Mouse (Mus musculus) spleen, embryonic (tissue): ENCODE measurements at regions not wholly inside any gene's neighbourhood (a gene's known extent, or its start where the extent isn't known, plus 50 kb on each side); places are given as distances from the start of the nearest gene placed in this dataset.
"Not testable (repeated sequence)": the region's sequence is repeated elsewhere in the genome, so short reads cannot be mapped to it uniquely, and the experiment has no call there.

Experiments
- CTCF ChIA-PET: fragments of 350-600 bp; sonication (Branson Sonifier 250); formaldehyde crosslinking; loops from one replicate; lab custom pipeline; 2022; lab: Charles Lee

DNA sequence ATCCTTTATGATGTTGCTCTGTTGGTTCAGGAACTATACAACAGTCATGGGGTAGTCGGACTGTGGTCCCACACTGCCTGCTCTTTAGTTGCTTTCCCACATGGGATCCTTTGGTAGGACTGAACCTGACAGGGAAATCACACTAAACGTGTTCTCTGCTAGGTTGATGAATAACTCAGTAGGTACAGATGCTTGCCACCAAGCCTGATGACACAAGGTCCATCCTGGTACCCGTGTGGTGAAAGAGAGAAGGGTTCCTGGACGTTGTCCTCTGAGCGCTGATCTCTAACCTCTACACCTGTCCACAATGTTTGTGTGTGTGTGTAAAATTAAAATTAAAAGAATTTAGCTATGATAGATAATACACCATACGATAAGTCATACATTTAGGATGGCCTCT, 119.9 kb downstream of the Phlda1 start:
- CTCF ChIA-PET, result interaction anchor here (0.6 kb wide), 1 partner anchor 10 kb away, joined by 14 read pairs; no protein-coding TSS in a partner anchor

DNA sequence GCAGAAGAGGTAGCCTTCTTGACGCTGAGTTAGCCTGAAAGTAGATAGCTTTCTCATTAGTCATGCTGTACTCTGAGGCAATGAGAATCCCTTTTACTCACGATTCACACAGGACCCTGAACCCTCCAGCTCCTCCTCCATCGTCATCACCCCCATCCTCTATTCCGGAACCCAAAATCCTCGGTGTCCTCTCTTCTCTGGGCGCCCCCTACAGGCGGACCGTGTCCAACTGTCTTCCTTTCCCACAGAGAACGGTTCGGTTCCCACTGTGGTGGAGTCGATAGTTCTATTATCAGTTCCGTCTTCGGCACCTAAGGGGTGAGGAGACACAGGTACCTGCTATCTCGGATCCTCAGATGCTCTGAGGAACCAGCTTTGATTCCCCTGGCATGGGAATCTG, 130.2 kb downstream of the Phlda1 start:
- CTCF ChIA-PET, result no interaction called here

DNA sequence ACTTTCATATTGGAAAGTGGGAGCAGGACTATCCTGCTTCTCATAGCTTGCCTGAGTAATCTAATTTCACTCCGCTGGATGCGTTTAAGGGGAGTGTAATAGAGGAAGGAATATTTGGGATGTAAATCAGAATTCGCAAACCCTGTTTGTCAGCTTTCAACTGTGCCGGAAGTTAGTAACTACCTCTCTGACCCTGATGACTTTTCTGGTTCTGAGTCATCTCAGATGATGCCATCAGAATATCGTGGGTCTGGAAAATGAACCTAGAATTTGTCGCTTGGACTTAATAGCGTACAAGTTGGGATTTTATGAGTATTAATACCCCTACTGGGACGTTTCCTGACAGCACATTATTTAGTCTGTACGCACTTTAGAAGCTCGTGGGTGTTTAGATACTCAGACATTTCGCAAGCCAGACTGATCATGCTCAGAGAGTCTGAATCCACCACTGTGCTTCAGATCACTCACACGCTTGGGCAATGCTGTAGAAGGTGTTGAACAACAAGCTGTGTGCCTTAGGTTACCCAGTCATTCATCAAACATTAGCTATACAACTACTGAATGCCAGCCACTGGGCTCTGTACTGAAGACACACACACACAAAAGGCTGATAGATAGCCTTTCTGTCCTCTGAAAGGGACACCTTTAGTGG, 131.1 kb downstream of the Phlda1 start:
- CTCF ChIA-PET, result no interaction called here

DNA sequence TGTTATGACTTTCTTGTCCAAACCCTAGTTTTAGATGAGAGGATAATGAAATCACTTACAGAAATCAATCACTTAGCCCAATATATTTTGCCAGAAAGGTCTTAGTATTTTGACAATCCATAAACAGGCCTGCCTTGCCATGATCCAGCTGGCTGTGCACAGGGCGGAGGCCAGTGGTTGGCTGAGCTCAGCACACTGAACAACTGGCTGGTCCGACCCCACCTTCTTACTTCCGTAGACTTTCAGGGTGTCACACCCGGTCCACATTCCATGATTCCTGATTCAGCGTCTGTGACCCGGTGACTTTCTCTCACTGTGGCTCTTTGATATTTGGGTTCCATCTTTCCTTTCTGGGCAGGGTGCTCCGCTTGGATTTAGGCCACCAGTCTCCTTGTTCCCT, 133.8 kb downstream of the Phlda1 start:
- CTCF ChIA-PET, result no interaction called here

DNA sequence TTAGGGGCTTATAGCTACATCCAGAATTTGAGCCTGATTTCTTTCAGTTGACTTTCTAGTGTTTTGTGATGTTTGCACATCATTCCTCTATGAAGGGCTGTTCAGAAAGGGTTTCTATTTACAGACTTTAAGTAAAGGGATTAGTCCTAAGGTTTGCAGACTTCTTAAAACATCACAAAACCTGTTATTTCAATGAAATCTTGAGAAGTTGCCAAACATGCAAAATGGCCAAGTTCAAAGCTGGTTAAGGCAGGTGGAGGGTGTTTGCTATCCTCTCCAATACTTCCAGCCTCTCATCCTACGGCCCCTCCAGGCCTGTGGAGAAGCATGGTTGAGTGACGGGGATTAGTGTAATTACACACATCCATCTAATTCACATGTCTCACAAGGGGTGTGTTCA, 136.6 kb downstream of the Phlda1 start:
- CTCF ChIA-PET, result no interaction called here

DNA sequence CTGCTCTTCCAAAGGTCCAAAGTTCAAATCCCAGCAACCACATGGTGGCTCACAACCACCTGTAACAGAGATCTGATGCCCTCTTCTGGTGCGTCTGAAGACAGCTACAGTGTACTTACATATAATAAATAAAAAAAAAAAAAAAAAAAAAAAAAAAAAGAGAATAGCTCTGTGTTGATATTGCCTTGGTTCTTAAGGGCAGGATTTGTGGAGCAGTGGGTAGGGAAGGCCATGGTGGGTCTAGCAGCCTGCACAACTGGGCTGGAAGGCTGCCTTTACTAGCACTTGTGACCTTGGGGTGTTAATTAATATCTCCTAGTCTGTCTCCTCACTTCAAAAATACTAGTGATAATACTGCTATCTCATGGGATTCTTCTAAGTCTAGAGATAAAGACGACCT, 147.7 kb downstream of the Phlda1 start:
- CTCF ChIA-PET, result not testable (repeated sequence)

DNA sequence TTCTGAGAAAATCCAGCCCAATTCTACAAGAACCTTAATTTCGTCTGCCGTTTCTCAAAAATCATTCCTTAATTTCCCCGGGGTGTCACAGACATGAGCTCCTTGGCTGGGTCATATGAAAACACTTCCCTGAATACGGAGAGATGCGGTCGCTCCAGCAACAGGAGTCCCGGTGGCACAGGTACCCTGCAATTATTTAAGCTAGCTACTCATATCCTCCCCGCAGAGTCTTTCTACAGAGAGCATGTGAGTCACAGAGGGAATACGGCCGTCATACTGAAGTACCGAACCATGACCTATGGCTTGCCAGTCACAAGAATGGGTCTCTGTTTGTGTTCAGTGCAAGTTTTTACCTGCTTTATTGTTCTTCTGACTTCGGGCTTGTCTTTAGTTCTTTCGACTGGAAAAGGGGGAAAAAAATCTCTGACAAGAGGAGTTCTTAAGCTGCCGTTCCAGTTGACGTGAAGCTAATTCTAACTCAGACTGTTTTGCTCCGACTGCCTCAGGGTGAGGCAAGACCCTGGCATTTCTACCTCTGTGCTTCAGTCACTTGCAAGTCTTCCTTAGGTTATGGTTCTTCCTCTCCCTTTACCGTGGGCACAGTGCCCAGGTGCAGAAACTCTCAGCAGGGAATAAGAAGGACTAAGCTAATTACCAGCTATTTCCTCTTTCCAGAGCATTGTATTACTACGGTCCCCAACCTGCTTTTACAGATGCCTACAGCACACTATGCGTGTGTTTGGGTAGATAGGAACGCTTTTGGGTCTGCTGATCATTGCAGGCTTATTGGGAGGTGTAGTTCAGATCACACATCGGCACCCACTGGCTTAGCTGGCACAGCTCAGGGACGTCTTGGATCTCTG, 148.5 kb downstream of the Phlda1 start:
- CTCF ChIA-PET, result no interaction called here

DNA sequence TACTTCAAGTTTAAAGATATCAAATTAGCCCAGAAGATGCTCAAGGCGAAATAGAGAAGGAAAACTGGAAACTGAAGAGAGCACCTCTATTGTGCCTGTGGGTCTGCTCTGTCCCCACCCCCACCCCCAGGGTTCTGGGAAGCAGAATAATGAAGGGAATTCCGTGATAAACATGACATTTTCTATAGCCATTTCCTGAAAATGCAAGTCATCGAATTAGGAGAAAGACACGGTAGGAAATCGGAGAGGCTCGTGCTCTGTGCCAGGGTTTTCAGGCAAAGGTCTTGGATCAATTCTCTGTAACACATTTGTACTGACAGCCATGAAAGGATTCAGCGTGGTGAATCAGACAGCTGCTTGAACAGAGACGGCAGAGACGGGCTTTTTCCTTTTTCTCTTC, 152.7 kb downstream of the Phlda1 start:
- CTCF ChIA-PET, result no interaction called here

DNA sequence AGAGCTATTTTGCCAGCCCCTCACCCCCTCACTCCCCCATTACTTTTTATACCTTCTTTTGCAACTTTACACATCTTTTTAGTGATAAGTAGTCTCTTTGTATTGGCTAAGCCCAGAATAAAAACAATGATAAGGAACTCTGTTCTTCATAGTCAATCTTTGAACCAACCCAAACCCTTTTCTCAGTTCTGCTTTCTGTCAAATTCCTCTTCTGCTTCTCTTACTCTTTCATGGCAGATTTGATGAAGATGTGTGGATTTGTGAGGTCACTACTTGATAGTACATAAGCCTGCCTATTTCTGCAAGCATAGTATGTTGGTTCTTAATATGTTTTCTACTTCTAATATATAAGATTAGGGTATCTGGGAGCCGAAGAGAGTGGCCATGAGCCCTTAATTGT, 156.6 kb downstream of the Phlda1 start:
- CTCF ChIA-PET, result no interaction called here

DNA sequence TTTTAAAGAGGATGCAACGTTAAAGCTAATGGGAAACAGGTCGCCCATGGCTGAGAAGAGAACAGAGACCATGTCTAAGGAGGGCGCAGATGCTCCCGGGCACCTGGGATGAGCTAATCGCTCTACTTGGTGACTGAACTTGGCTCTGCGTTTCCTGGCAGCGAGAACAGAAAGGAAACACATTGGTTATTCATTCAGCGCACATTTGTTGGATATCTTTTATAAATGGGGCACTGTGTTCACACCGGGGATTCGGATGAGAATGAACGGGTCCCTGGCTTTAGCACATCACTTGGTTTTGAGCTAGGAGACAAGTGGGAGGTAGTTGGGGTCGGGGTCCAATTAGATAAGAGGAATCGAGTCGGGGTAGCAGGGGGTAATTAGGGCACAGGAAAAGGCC, 159.7 kb downstream of the Phlda1 start:
- CTCF ChIA-PET, result no interaction called here

DNA sequence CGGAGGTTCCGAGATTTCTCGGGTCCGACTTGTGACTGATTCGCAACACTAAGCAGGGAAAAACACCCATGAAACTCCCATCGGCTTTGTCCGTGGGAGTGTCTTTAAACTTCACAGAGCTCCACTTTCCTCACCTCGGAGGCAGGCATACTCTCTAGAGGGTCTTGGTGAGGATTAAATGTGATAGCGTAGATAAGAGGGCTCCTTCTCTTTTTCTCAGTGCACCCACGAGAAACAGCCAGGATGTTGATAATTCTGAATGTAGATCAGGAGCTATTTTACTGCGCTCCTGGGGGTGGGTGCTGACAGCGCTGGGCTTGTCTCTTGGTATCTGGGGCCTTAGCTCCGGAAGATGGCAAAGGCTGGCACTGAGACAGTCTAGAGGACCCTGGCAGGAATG, 160.9 kb downstream of the Phlda1 start:
- CTCF ChIA-PET, result no interaction called here

DNA sequence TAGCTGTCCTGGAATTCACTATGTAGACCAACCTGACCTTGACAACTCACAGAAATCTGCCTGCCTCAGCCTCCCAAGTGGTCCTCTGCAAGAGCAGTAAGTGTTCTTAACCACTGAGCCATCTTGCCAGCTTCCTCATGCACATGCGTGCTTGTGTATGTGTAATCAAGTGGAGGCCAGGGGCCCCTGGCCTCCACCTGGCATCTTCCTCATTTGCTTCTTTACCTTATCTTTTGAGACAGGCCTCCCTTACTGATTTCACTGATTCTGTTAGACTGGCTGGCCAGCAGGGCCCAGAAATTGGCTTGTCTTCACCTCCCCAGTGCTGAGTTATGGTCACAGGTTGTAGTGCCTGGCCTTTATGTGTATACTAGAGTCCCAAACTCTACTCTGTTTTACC, 162.6 kb downstream of the Phlda1 start:
- CTCF ChIA-PET, result no interaction called here

DNA sequence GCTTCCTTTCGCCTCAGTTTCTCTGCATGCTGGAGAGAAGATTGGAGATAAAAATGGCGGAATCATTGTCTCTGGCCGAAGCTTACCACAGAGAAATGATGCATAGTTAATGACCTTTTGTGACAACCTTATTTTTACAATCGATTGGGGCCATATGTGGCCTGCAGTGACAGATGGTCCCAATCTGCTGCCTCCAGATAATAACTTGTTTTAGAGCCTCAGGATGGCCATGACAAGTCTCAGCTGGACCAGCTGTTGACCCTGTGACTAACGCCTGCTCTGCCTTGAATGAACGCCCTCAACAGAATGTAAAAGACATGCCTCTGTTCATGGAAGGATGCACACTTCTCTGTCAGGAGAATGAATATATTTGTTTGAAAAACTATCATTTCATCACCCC, 163.6 kb downstream of the Phlda1 start:
- CTCF ChIA-PET, result no interaction called here

DNA sequence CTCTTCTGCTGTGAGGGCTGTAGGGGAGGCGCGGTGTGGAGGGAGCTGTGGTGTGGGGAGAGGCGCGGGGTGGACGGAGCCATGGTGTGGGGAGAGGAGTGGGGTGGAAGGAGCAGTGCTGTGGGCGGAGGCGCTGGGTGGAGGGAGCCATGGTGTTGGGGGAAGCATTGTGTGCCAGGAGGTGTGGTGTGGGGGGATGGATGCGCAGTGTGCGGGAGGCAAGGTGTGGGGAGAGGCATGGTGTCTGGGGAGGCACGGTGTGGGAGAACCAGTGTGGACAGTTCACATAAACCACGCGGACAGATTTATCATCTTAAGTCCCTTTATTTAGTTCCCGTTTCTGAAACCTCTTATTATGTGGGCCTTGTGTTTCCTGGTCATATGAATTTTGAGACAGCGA, 164.6 kb downstream of the Phlda1 start:
- CTCF ChIA-PET, result no interaction called here

DNA sequence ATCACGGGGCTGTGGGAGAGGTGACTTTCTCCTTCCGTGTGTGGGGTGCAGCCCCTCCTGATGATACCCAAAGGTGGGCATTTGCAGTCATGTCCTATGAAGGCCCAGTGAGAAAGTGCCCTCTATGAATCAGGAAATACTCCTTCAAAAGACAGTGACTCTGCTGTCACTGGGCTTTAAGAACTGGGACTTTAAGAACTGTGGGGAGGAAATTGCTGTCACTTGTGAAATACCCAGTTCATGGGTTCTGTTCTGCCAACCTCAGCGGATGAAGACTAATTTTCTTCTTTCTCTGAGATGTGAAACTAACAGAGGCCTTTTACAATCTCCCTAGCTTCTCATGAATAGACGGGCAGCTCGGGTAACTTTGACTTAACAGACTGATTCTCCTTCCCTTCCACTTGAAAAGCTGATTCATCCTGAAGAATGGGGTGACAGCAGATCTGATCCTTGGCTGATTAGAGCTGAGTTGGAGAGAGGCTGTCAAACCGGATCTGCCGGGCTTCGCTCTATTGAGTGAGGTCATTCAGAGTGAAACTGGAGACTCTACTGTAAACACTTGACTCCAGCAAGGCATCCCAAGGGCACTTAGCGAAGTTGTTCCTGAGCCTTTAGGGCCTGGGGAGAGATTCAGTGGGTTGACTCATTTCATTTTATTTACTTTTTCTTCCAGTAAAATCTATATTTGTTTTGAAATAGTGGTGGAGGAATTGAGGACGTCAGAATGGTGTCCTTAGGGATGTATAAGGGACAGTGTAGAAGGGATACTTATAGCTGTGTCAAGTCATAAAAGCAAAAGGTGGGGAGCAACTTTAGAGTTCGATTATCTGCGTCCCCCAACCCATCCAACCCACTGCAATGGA, 166.6 kb downstream of the Phlda1 start:
- CTCF ChIA-PET, result no interaction called here

DNA sequence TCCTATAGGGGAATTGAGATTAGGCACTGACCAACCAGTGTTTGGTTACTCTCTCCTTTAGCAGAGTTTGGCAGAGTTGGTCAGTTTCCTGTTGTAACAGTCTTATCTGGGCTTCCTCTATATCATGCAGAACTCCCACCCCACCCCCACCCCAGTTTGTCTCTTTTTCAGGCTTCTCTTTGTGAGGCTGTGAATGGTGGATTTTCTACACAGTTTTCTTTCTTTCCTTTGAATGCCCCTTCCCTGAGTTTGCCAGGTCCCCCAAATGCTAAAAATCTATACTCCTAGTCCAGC, 167.2 kb downstream of the Phlda1 start:
- CTCF ChIA-PET, result no interaction called here

DNA sequence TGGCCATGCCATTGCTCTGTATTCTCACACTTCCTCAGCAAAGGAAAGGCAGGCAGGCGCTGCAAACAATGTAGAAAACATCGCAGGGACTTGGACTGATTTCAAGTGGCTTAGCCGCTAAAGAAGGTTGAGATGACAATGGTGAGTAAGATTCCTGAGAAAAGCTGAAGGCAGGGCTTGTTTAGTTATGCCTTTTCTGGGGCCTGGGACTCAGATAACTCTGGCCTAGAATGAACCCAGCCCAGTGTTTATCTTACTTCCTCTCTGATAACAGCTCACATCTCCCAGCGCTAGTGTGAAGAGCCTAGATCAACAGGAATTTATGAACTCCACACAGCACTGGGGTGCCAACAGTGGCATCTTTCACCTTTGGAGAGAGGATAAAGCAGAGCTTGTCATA, 170.2 kb downstream of the Phlda1 start:
- CTCF ChIA-PET, result no interaction called here

DNA sequence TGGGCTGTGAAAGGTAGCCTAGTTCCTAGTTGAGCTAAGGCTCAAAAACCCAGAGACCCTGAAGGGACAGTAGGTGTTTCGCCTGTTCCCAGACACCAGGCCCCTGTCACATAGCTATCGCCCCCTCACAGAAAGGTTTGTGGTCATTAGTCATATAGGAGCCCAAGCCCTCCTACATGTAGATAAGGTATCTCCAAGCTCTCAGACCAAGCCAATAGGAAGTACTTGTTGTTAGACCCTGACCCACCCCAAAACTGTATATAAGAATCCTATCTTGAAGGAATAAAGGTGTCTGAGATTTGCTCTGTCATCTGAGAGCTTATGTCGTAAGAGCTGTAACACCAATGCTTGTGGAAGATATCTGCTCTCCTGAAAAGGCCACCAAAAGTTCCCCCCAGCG, 174.8 kb downstream of the Phlda1 start:
- CTCF ChIA-PET, result no interaction called here

DNA sequence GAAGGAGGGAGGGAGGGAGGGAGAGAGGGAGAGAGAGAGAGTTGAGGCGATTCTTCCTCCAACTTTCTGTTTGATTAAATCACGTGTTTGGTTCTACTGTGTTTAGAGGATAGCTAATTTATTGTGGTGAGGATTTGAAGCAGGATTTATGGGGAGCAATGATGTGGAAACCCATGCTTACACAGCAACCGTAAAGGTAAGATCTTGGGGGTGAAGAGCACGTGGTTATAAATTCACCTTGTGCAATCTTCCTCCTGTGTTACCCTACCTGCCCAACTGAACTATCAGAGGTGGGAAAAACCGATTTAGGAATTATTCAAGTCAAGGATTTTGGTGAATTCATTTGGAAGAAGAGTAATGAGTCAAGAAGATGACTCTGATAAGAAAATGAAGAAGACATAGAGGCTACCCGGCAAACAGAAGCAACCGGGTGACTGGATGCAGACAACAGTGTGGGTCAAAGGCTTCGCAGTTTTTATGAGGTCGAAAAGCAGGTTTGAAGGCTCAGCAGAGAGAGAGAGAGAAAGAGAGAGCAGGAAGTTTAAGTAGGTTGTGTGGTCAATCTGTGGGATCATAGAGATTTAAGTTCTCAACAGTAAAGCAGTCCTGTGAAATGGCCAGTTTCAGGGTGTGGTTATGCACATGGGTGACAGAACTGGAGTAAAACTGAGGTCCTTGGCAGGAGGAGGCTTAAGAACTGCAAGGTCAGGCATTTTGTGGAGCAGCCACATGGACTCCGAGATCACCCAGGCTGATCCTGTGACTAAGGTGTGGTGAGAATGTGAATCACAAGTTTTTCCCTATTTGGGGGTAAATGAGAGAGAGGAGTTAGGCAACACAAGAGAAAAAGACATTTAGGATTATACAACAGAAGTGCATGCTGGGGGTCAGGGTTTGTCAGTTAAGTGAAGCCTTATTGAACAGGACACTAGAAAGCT, 178.6 kb downstream of the Phlda1 start:
- CTCF ChIA-PET, result no interaction called here

DNA sequence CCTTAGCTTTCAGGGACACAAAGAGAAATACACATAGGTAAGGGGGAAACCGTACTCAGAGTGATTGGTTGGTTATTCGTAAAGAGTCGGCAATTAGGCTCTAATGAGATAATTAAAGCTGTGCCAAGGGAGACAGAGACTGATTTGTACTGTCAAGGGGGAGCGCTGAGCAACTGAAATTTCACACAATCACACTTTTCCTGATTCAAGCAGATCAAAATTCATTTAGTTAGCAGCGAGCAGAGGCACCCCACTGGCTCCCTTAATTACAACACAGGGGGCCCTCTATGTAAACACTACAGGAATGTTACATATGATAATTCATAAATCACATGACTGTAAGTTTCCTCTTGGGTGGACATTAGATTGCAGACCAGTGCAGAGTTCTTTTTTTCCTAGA, 180.5 kb downstream of the Phlda1 start:
- CTCF ChIA-PET, result interaction anchor here (0.5 kb wide), 1 partner anchor 26 kb away, joined by 8 read pairs; no protein-coding TSS in a partner anchor

DNA sequence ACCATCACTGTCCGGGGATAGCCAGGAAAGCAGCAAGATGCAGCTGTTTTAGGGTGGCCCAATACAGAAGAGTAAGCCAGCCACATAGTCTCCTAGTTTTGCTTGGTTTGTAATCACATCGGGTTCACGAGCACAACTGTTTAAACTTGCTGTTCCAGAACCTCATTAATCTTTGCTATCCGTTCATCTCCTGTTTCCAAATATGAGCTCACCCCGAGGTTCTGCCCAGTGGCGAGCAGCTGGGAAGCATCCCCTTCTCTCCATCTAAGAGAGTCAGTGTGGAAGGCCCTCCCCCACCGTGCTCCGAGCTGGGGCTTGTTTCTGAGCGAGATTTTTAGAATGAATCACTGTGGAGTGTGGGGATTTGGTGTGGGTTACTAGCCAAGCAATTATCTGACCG, 183.5 kb downstream of the Phlda1 start:
- CTCF ChIA-PET, result no interaction called here
